In the genomic region with DNA sequence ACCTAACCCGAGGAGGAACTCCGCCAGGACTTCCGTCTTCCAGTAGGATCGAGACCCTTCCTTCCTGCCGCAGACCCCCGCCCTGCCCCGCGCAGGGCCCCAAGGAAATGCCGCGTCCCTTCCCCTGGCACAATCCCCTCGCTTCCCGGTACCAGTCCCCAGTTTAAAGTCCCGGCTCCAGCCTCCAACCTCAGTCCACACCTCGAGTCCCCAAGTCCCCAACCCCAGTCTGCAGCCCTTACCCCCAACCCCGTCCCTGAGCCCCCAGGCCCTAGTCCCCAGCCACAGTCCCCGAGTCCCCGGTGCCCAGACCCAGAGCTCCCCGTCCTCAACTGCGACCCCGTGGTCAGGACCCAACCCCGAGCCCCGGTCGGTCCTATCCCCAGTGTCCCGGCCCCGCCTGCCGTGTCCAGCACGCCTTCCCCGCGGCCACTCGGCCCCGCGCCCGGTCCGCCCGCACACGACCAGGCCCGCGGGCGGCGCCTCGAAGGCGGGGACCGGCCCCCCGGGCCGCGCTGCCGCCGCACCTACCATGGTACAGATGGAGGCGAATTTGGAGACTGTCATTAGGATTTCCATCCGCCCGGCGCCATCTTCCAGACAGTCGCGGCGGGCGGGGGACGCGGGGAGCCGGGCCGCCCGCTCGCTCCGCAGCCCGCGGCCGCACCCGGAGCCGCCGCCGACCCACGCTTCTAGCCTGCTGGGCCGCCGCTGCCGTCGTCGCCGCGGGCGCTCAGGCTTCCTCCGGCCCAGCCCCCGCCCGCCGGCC, we compare ENCODE assay signal across 8 mouse cellular contexts. TPM values are rescaled to one million over a fixed set of nuclear protein-coding genes. Genes with fewer than 3 reads are reported as not detected.
DNase-seq lines count a peak whose midpoint lies in the region; ATAC-seq and TF ChIP-seq lines count a peak whose summit lies in the region.

No protein-coding gene starts in this region.

- peaks cover 6% of the 10 kb centered on the region for H3K79me2 ChIP-seq in heart, adult 2 months (replicated peaks; ENCODE audit: control insufficient read depth, insufficient read depth, low read length)
- H3K79me2 ChIP-seq in CH12.LX (replicated peaks; ENCODE audit: control insufficient read depth, extremely low read depth, insufficient read depth, poor library complexity, severe bottlenecking) = peaks cover 9% of the 10 kb centered on the region

- peaks cover 11% of the 10 kb centered on the region for H3K4me1 ChIP-seq in heart, adult 2 months (ENCODE audit: control insufficient read depth, insufficient read depth, low read length)
- H3K4me1 ChIP-seq in CH12.LX (ENCODE audit: control insufficient read depth in 1 of 2, insufficient read depth in 2 of 2) = peaks cover 10 to 34% of the 10 kb centered on the region in 2 experiments
- peaks cover 39% of the 10 kb centered on the region for H3K4me1 ChIP-seq in heart, embryonic 13.5 days
- H3K4me1 ChIP-seq in midbrain, embryonic 10.5 days = peaks cover 44% of the 10 kb centered on the region

- 1% methylated on average over 83 of the region's 83 CpGs for WGBS in heart, adult 2 months
- under 1% methylated on average over 58 of the region's 83 CpGs for whole genome bisulfite sequencing in heart, embryonic 13.5 days
- 2% methylated on average over 83 of the region's 83 CpGs for WGBS in midbrain, embryonic 10.5 days

- no peaks in the 10 kb centered on the region for H3K27me3 ChIP-seq in heart, adult 2 months (ENCODE audit: control insufficient read depth, insufficient read depth, low read length)
- H3K27me3 ChIP-seq in CH12.LX (replicated peaks) = peaks cover 2% of the 10 kb centered on the region
- H3K27me3 ChIP-seq in heart, embryonic 13.5 days (replicated peaks) = no peaks in the 10 kb centered on the region
- H3K27me3 ChIP-seq in midbrain, embryonic 10.5 days (ENCODE audit: low read depth, poor library complexity, severe bottlenecking) = no peaks in the 10 kb centered on the region

- H3K9ac ChIP-seq in heart, adult 2 months (ENCODE audit: low read depth, low read length) = peak overlapping the region; percentile 86
- H3K9ac ChIP-seq in CH12.LX (ENCODE audit: insufficient read depth, low read depth) = peak overlapping the region; percentile 91
- peak overlapping the region; percentile 99 for H3K9ac ChIP-seq in heart, embryonic 13.5 days

- no peak for TF ChIP-seq EP300 in heart, adult 2 months (IDR thresholded peaks at IDR 0.05; ENCODE audit: insufficient read depth, low read depth, low read length)
- no peak for TF ChIP-seq EP300 in CH12.LX (IDR thresholded peaks at IDR 0.05; ENCODE audit: low read length)

- peak; percentile 27; the same call in 1 of the 2 replicates for TF ChIP-seq POLR2A in heart, adult 2 months (IDR thresholded peaks at IDR 0.05; ENCODE audit: insufficient read depth, low read depth, low read length)
- peak; percentile 50; the same call in 1 of the 2 replicates for TF ChIP-seq POLR2A in CH12.LX (IDR thresholded peaks at IDR 0.05; ENCODE audit: low read depth, low read length)

- H3K4me2 ChIP-seq in CH12.LX (ENCODE audit: insufficient read depth, low read depth, poor library complexity, severe bottlenecking) = peak overlapping the region; percentile 76
- peak overlapping the region; percentile 85 for H3K4me2 ChIP-seq in heart, embryonic 13.5 days

- no peaks in the 10 kb centered on the region for H3K9me3 ChIP-seq in CH12.LX (replicated peaks; ENCODE audit: low read length)
- H3K9me3 ChIP-seq in heart, embryonic 13.5 days = no peaks in the 10 kb centered on the region
- no peaks in the 10 kb centered on the region for H3K9me3 ChIP-seq in midbrain, embryonic 10.5 days (replicated peaks)

- peak; percentile 2; the same call in 1 of the 2 replicates for ATAC-seq in heart, embryonic 13.5 days (ENCODE audit: extremely low read depth, insufficient number of reproducible peaks, low FRiP score, low TSS enrichment)

- in situ Hi-C loops in CH12.LX (cut with MboI; ENCODE audit: low pct_ligation_motif_present, low pct_unique_long_range_greater_than_20kb, low sequenced_read_pairs) = no loop called here

- dilution Hi-C loops in CH12.LX (cut with MboI; ENCODE audit: extremely low pct_ligation_motif_present, extremely low pct_unique_long_range_greater_than_20kb, low sequenced_read_pairs) = no loop called here

- H3K36me3 ChIP-seq in heart, adult 2 months (ENCODE audit: control insufficient read depth, insufficient read depth, low read length) = no peaks in the 10 kb centered on the region
- peaks cover 0 to 7% of the 10 kb centered on the region in 2 experiments for H3K36me3 ChIP-seq in CH12.LX (replicated peaks in 1 of 2; ENCODE audit: control insufficient read depth in 1 of 2, insufficient read depth in 1 of 2, low read length in 1 of 2)
- H3K36me3 ChIP-seq in heart, embryonic 13.5 days = no peaks in the 10 kb centered on the region
- H3K36me3 ChIP-seq in midbrain, embryonic 10.5 days = no peaks in the 10 kb centered on the region

- DNase-seq in heart, adult 2 months = peak in 1 of 2 experiments; percentile 56
- no peak for DNase-seq in heart, postnatal 10 days
- peak; percentile 17 for DNase-seq in CH12.LX (ENCODE audit: extremely low read depth)
- DNase-seq in embryo, embryonic 11 days = peak; percentile 65
- peak; percentile 33 to 45 for DNase-seq in layer of hippocampus, postnatal 10 days (ENCODE audit: low spot score in 2 of 2)
- DNase-seq in midbrain, embryonic 10.5 days (ENCODE audit: low spot score) = peak; percentile 71
- DNase-seq in thymus, postnatal 0 days (ENCODE audit: low spot score) = peak; percentile 13

- peak overlapping the region; percentile 82 for H3K27ac ChIP-seq in heart, adult 2 months
- H3K27ac ChIP-seq in CH12.LX (ENCODE audit: insufficient read depth, low read depth) = no peak overlapping the region
- H3K27ac ChIP-seq in heart, embryonic 13.5 days (replicated peaks) = peak overlapping the region; percentile 93
- peak overlapping the region; percentile 94 for H3K27ac ChIP-seq in midbrain, embryonic 10.5 days (replicated peaks)

- no peak for TF ChIP-seq RAD21 in CH12.LX (IDR thresholded peaks at IDR 0.05; ENCODE audit: low read depth, low read length)

- peak overlapping the region; percentile 66 for H3K4me3 ChIP-seq in heart, adult 2 months
- H3K4me3 ChIP-seq in CH12.LX (replicated peaks in 1 of 3; ENCODE audit: low read depth in 2 of 3, low read length in 2 of 3, poor library complexity in 1 of 3) = peak overlapping the region; percentile 67 to 97 (median 83)
- H3K4me3 ChIP-seq in heart, embryonic 13.5 days = peak overlapping the region; percentile 99
- peak overlapping the region; percentile 98 for H3K4me3 ChIP-seq in midbrain, embryonic 10.5 days

- intact Hi-C loops in heart, adult 2 months (cut with DNase I) = loop anchor here (2.0 to 5.0 kb wide), 3 partner anchors 23 to 62 kb away; a partner anchor contains a TSS
- intact Hi-C loops in heart, postnatal 10 days (cut with DNase I) = loop anchor here (2.0 to 10.0 kb wide), 4 partner anchors 39 to 241 kb away; a partner anchor contains a TSS

- TF ChIP-seq CTCF in heart, adult 2 months (IDR thresholded peaks at IDR 0.05) = no peak
- TF ChIP-seq CTCF in CH12.LX (conservative IDR thresholded peaks at IDR 0.05 in 1 of 2, IDR thresholded peaks at IDR 0.05 in 1 of 2; ENCODE audit: low read depth in 2 of 2, low read length in 2 of 2) = no peak

TF ChIP-seq in CH12.LX, 34 proteins besides CTCF, POLR2A, EP300 and RAD21:
- TF ChIP-seq GABPA (IDR thresholded peaks at IDR 0.05; ENCODE audit: insufficient replicate concordance, low read depth, low read length) = no peak
- TF ChIP-seq SIN3A (IDR thresholded peaks at IDR 0.05; ENCODE audit: low read length) = peak; percentile 64
- TF ChIP-seq MXI1 (IDR thresholded peaks at IDR 0.05; ENCODE audit: low read depth, low read length) = peak; percentile 60
- TF ChIP-seq UBTF (IDR thresholded peaks at IDR 0.05; ENCODE audit: low read depth, low read length) = 0 out of 2 replicates have a peak, but pooled peaks have one; percentile 67

RNA-seq across cellular contexts. Expression of a gene that starts 0.5 kb away (rescaled TPM):
- 10 to 100 TPM; 16.8 to 17.2 TPM for total RNA-seq in heart, adult 2 months (2021)
- 6.0 and 12.4 TPM in 2 replicates for polyA plus RNA-seq in heart, adult 2 months (2012; rRNA removed)
- total RNA-seq in heart, postnatal 10 days (2021) = 10 to 100 TPM; 17.4 to 20.5 TPM
- total RNA-seq in CH12.LX (2012; rRNA removed) = 10.1 and 13.5 TPM in 2 replicates
- 6.0 and 7.8 TPM in 2 replicates for total RNA-seq in CH12.LX (2014; rRNA removed)
- 17.8 and 18.1 TPM in 2 replicates for polyA plus RNA-seq in CH12.LX (2012; ENCODE audit: insufficient read length, low read depth)
- 11.0 and 11.1 TPM in 2 replicates for polyA plus RNA-seq in heart, embryonic 13.5 days (2015; fragmentation: Nextera tagmentation; extraction: Ambion mirVana)
- 10 to 100 TPM; 64.4 to 67.3 TPM for total RNA-seq in layer of hippocampus, postnatal 10 days (2021)
- 14.4 and 14.6 TPM in 2 replicates for polyA plus RNA-seq in midbrain, embryonic 10.5 days (2016; fragmentation: Nextera tagmentation; extraction: Ambion mirVana)
- 10.7 and 11.5 TPM in 2 replicates for polyA plus RNA-seq in thymus, postnatal 0 days (2015; fragmentation: Nextera tagmentation; extraction: Ambion mirVana)

RNA-seq across cellular contexts. Expression of a gene that starts 38.4 kb away (rescaled TPM):
- total RNA-seq in heart, adult 2 months (2021) = 100 to 1,000 TPM; 119 to 143 TPM
- polyA plus RNA-seq in heart, adult 2 months (2012; rRNA removed) = 44.4 and 61.1 TPM in 2 replicates
- 100 to 1,000 TPM; 157 to 159 TPM for total RNA-seq in heart, postnatal 10 days (2021)
- 1,240 and 1,429 TPM in 2 replicates for total RNA-seq in CH12.LX (2012; rRNA removed)
- total RNA-seq in CH12.LX (2014; rRNA removed) = 715 and 716 TPM in 2 replicates
- polyA plus RNA-seq in CH12.LX (2012; ENCODE audit: insufficient read length, low read depth) = 300 and 964 TPM in 2 replicates
- polyA plus RNA-seq in heart, embryonic 13.5 days (2015; fragmentation: Nextera tagmentation; extraction: Ambion mirVana) = 348 and 372 TPM in 2 replicates
- total RNA-seq in layer of hippocampus, postnatal 10 days (2021) = 100 to 1,000 TPM; 264 to 265 TPM
- polyA plus RNA-seq in midbrain, embryonic 10.5 days (2016; fragmentation: Nextera tagmentation; extraction: Ambion mirVana) = 451 and 536 TPM in 2 replicates
- polyA plus RNA-seq in thymus, postnatal 0 days (2015; fragmentation: Nextera tagmentation; extraction: Ambion mirVana) = 656 and 659 TPM in 2 replicates

RNA-seq across cellular contexts. Expression of a gene that starts 50.6 kb away (rescaled TPM):
- 1 to 10 TPM; 1.8 to 3.7 TPM for total RNA-seq in heart, adult 2 months (2021)
- polyA plus RNA-seq in heart, adult 2 months (2012; rRNA removed) = 2.7 and 2.9 TPM in 2 replicates
- total RNA-seq in heart, postnatal 10 days (2021) = 1 to 10 TPM; 5.9 to 7.5 TPM
- total RNA-seq in CH12.LX (2012; rRNA removed) (0.25 TPM in 2 replicates), CH12.LX (2014; rRNA removed) (0.22 and 0.42 TPM in 2 replicates)
- 0.22 TPM in 1 of 2 replicates, not detected in the other for polyA plus RNA-seq in CH12.LX (2012; ENCODE audit: insufficient read length, low read depth)
- polyA plus RNA-seq in heart, embryonic 13.5 days (2015; fragmentation: Nextera tagmentation; extraction: Ambion mirVana) = 8.1 and 10.7 TPM in 2 replicates
- total RNA-seq in layer of hippocampus, postnatal 10 days (2021) = 10 to 100 TPM; 17.6 to 21.7 TPM
- polyA plus RNA-seq in midbrain, embryonic 10.5 days (2016; fragmentation: Nextera tagmentation; extraction: Ambion mirVana) = 30.1 and 37.2 TPM in 2 replicates
- 8.5 and 8.6 TPM in 2 replicates for polyA plus RNA-seq in thymus, postnatal 0 days (2015; fragmentation: Nextera tagmentation; extraction: Ambion mirVana)

Comparison
In these comparisons a context has a peak if more than half of its experiments do, and no peak if none do; other contexts are left out.
1. DNase-seq: peak in CH12.LX (single experiment), embryo, embryonic 11 days (single experiment), layer of hippocampus, postnatal 10 days (2 of 2), midbrain, embryonic 10.5 days (single experiment) and thymus, postnatal 0 days (single experiment); none in heart, postnatal 10 days (0 of 2).
2. Peak in every context shown above with its lines, with median percentiles within 50 percentile points of each other: H3K4me3 ChIP-seq and H3K9ac ChIP-seq.